Mouse (Mus musculus) heart, adult 2 months (tissue): ENCODE data around the gene Vangl1.

Source experiments
- CTCF ChIP-seq: fragments of 200-600 bp; IDR thresholded peaks from 2 replicates; pipeline ENCODE4 v1.8.1; 2022; ENCODE audit warnings: antibody characterized with exemption, mild to moderate bottlenecking, moderate library complexity
- POLR2A ChIP-seq: fragments of 200-500 bp; IDR thresholded peaks from 2 replicates; pipeline ENCODE4 v1.6.1; 2011; ENCODE audit warnings: mild to moderate bottlenecking, low read depth, low read length, control low read depth; ENCODE audit not compliant: insufficient read depth

- TF ChIP-seq POLR2A (no peak), CTCF (no peak)
These were observed 52.0 kb downstream of the Vangl1 start for GRCm38 (mm10) chr3:102152471-102152870.
